Mouse (Mus musculus) MN1 (cell line): ENCODE measurements around the gene Gm5150.
"Not testable (repeated sequence)": the region's sequence is repeated elsewhere in the genome, so short reads cannot be mapped to it uniquely, and the experiment has no call there.

Source experiments
- DNase-seq: peaks from one replicate; pipeline ENCODE4 v3.0.0-alpha.2; 2016; ENCODE audit warnings: low spot score

Gm5150 gene

DNA sequence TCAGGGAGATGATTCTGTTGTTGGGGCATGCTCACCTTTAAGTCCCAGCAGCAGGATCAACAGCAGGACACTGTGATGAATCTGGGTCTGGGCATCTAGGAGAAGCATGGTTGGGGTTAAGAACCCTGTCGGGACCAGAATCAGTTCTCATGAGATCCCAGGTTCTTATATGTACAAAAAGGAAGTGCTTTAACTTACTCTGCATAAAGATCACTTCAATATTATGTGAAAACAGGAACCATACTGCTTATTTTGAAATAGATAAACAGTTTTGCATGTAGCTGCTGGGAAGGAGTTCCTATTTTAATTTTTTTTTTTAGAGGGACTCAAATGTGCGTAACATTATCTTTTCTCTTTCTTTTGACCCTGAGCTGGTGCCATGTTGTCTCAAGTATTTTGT lies at the start of gene Gm5150:
TSS of gene Gm5150 (minus strand) at position 223 of the 400 bp plus-strand sequence.
- no peak for DNase-seq

GRCm38 (mm10) chr3:16051736-16052135 lies 45.5 kb upstream of the Gm5150 start:
- not testable (repeated sequence) for DNase-seq

DNA sequence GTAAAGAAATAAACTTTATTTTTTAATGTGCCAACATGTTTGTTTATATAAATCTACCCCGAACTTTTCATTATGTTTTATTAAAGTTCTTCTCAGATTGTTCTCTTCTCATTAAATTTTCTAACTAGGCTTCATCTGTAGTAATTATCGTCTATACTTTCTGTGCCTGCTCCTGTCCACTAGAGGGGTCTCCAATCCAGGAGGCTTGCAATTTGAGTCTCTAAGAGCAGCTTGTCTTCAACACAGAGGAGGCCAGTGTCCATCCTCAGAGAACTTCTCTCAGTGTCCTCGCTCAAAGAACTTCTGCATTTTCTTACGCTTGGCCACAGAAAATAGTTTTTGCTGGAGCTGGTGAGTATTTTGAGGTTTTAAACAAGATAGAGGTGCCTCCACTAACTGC lies 41.1 kb upstream of the Gm5150 start:
- no peak for DNase-seq

DNA sequence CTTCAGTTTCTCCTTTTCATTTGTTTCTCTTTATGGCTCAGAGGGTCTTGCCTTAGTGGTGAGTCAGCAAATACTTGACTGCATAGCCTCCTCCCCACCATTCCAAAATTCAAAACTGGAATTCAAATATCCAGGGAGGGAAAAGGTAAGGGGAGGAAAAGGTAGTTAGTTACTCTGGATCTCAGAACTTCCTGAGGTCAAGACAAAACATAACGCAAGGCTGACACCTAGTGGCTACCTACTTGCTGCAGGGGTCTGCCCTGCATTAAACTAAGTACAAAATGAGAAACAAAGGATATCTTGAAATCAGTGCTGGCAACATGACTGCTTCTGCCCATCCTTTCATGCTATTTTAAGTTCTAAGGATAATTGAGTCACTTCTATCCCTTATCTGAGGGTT lies 37.1 kb upstream of the Gm5150 start:
- DNase-seq: no peak

DNA sequence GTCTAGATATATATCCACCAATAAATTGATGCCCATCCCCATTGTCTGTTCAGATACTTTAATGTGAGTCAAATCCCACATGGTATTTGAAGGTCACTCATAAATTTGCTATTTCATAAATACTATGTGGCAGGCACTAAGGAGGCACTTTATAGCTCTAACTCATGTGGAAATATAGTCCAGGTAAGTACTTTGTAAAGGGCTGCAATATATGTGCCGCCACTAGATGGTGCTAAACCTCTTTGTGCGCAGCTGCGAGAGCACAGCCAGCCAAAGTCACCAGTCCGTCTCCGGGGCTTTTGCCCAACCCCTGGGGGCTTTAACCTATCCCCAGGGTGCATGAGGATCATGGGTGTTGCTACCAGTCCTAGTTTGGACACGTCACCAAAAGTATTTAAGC lies 18.8 kb upstream of the Gm5150 start:
- DNase-seq: not testable (repeated sequence)

GRCm38 (mm10) chr3:16022214-16022613 lies 16.0 kb upstream of the Gm5150 start:
- DNase-seq: no peak

- not testable (repeated sequence) for DNase-seq
Observed at GRCm38 (mm10) chr3:16014456-16014855, 8.2 kb upstream of the Gm5150 start.

DNA sequence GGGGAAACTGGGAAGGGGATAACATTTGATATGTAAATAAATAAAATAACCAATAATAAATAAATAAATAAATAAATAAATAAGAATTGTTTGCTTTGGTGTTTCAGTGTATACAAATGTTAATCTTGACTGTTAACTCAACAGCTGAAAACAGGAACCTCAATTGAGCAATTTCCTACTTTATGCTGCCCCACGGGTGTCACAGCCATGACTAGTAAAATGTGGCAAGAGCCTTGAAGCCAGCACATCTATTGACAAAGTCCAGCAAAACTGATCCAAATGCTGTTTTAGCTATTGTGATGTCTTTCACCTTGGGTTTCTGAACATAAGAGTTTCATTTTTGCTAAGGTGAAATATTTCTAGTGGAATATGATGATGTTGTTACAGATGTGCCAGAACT lies 1.6 kb upstream of the Gm5150 start:
- DNase-seq: no peak

DNA sequence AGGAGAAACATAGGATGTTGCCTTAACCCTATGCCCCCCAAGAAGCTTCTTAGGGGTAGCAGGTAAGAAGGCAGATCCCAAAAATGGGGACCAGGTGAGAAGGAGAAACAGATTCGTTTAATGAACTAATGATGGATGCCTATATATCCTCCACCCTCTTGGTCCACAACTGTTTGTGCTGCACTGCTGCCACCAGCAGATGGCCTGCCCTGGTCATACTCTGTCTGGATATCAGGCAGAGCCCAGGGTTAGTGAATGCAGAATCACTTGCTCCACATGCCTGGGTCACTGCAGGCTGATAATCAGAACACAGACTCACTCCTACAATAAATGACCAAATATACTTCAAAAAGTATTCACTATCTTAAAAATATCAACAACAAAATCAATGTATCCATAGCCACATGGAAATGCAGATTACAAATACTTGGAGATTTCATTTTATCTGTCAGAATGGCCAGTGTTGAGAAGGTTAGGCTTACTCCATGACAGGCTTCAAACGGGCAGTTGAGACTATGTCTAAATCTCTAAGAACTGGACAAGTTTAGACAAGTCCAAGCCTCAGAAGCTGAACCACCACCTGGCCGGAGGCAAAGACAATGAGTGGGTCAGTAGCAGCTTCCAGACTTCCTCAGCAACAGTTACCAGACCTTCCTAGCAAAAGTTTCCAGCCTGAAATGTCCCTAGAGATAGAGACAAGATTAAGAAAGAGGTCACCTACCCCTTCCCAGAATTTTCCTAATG lies 2.2 kb downstream of the Gm5150 start:
- no peak for DNase-seq

DNA sequence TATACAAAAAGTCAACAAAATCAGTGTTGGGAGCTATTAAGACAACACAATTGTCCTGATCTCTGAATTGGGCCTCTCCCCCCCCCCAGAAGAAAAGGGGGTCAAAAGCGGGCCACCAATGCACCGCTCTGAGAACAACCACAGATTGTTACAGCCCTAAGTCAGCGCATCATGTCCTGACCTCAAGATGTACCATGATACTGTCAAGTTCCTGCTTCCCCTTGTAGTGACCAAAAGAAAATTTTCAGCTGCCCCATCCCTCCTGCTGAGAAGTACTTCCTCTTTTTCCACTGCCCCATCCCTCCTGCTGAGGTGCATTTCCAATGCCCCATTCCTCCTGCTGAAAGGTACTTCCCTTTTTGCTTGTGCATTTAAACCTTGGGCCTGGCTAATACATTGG lies 6.8 kb downstream of the Gm5150 start:
- DNase-seq: not testable (repeated sequence)

GRCm38 (mm10) chr3:15982216-15982615 lies 24.0 kb downstream of the Gm5150 start:
- no peak for DNase-seq

DNA sequence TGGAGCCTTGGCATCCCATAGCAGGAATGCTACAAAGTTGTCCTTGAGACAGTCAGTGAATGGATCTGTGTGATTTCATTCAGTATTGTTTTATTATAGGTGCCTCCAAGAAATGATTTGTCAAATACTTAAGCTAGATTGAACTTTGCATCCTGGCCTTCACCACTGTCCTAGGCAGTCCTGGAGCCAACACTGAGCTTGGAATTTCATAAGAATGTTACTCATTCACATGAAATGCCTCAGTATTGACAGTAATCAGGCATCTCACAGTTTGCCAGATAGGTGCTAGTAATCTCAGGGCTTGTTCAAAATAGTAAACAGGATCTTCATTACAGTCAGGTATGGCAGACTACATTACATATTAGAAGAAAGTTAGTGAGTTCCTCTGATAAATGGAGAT lies 49.3 kb downstream of the Gm5150 start:
- DNase-seq: no peak
